Mouse (Mus musculus): ENCODE data around the gene Svs5.

The Svs5 gene

GRCm38 (mm10) chr2:164377478-164378426, 45.2 kb downstream of the Svs5 start:
- DNase-seq (ENCODE audit: low read depth, low spot score) = no peak

GRCm38 (mm10) chr2:164381726-164382125, 49.2 kb downstream of the Svs5 start:
- no peak for DNase-seq (ENCODE audit: low read depth, low spot score)

DNA sequence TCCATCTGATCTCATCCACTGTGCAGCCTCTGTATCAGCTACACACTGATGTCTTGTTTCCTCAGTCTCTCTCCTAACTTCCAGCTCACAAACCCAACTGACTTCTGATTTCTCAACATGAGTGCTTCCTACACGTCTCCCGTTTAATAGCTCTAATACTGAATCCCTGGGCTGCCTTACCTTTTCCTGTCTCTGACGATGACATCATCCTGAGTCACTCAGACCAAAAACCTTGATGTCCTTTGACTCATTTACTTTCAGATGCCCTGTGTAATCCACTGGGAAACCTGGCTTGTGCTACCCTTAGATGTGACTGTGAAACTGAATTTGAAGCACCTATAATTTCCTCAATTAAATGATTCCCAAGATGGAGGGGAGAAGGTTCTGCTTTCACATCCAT, 50.4 kb downstream of the Svs5 start:
- DNase-seq (ENCODE audit: low read depth, low spot score) = no peak
